Mouse (Mus musculus) c-Kit-positive CD71-negative TER-119-negative erythroid progenitor cells, embryonic 14.5 days (primary cell): Measurements from ENCODE around the gene Ddx46.
A peak's percentile ranks its signal among the peaks of the same experiment; 100 is the strongest.
"Not testable (repeated sequence)": the region's sequence is repeated elsewhere in the genome, so short reads cannot be mapped to it uniquely, and the experiment has no call there.

Experiments used
- DNase-seq: peaks from one replicate; pipeline ENCODE4 v3.0.0-alpha.2; 2013; ENCODE audit warnings: low read depth

The Ddx46 gene

GRCm38 (mm10) chr13:55636185-55636983 is 1.6 kb downstream of the Ddx46 start:
- DNase-seq: no peak

GRCm38 (mm10) chr13:55640480-55640879 is 5.7 kb downstream of the Ddx46 start:
- peak; percentile 68 for DNase-seq

GRCm38 (mm10) chr13:55644525-55644924 is 9.7 kb downstream of the Ddx46 start:
- peak; percentile 55 for DNase-seq

GRCm38 (mm10) chr13:55650098-55650497 is 15.3 kb downstream of the Ddx46 start:
- no peak for DNase-seq

GRCm38 (mm10) chr13:55650980-55651379 is 16.2 kb downstream of the Ddx46 start:
- no peak for DNase-seq

GRCm38 (mm10) chr13:55668550-55668949 is 33.7 kb downstream of the Ddx46 start:
- DNase-seq: peak; percentile 28

- no peak for DNase-seq
These were observed 37.9 kb downstream of the Ddx46 start for GRCm38 (mm10) chr13:55672711-55673110.

GRCm38 (mm10) chr13:55677364-55677763 is 42.5 kb downstream of the Ddx46 start:
- DNase-seq: no peak

- DNase-seq: no peak
These were observed 47.4 kb downstream of the Ddx46 start for GRCm38 (mm10) chr13:55682201-55682600.

- no peak for DNase-seq
These were observed 48.8 kb downstream of the Ddx46 start for GRCm38 (mm10) chr13:55683581-55683980.

- no peak for DNase-seq
These were observed 51.3 kb downstream of the Ddx46 start for GRCm38 (mm10) chr13:55686107-55686633.

- DNase-seq: no peak
These were observed 53.2 kb downstream of the Ddx46 start for GRCm38 (mm10) chr13:55687927-55688602.

GRCm38 (mm10) chr13:55692535-55693242 is 57.9 kb downstream of the Ddx46 start, which contains the start of gene B230219D22Rik:
TSS of gene B230219D22Rik (plus strand) at chr13:55693124.
- DNase-seq: peak; percentile 84

GRCm38 (mm10) chr13:55693243-55693721 is 58.5 kb downstream of the Ddx46 start:
- no peak for DNase-seq

GRCm38 (mm10) chr13:55694110-55694509 is 59.3 kb downstream of the Ddx46 start:
- no peak for DNase-seq

GRCm38 (mm10) chr13:55695989-55696388 is 61.2 kb downstream of the Ddx46 start:
- not testable (repeated sequence) for DNase-seq

GRCm38 (mm10) chr13:55704301-55704700 is 69.5 kb downstream of the Ddx46 start:
- no peak for DNase-seq

GRCm38 (mm10) chr13:55712846-55713245 is 78.0 kb downstream of the Ddx46 start:
- DNase-seq: no peak

- DNase-seq: peak; percentile 65
These were observed 79.8 kb downstream of the Ddx46 start, which contains the start of gene Txndc15 for GRCm38 (mm10) chr13:55714501-55715166. TSS of gene Txndc15 (plus strand) at chr13:55714650.

- no peak for DNase-seq
These were observed 80.3 kb downstream of the Ddx46 start for GRCm38 (mm10) chr13:55715167-55715512.

- DNase-seq: no peak
These were observed 81.2 kb downstream of the Ddx46 start for GRCm38 (mm10) chr13:55715908-55716510.
